Mouse (Mus musculus) testis, postnatal 14 days (tissue): ENCODE measurements around the gene Rnaseh1.
A peak's percentile ranks its signal among the peaks of the same experiment; 100 is the strongest.

Experiments used
- DNase-seq: peaks from one replicate; pipeline ENCODE4 v3.0.0; 2021; ENCODE audit warnings: low spot score

Gene Rnaseh1

DNA sequence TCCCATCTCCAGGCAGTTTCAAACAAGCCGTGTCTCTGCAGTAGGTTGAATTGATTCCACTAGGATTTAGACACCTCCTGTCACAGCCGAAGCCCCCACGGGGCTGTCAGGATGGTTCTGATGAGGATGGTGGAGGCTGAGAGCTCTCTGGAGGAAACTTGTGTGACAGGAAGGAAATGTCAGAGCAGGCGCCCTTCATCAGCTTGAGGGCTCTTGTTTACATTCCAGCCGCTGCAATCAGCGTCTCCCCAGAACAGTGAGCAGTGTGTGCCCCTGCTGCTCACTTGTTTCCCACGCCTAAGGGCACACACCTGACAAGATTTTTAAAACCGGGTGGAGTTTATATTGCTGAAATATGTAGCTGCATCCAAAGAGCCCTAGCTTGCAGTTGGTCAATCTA, 17.9 kb downstream of the Rnaseh1 start:
- DNase-seq, result no peak

DNA sequence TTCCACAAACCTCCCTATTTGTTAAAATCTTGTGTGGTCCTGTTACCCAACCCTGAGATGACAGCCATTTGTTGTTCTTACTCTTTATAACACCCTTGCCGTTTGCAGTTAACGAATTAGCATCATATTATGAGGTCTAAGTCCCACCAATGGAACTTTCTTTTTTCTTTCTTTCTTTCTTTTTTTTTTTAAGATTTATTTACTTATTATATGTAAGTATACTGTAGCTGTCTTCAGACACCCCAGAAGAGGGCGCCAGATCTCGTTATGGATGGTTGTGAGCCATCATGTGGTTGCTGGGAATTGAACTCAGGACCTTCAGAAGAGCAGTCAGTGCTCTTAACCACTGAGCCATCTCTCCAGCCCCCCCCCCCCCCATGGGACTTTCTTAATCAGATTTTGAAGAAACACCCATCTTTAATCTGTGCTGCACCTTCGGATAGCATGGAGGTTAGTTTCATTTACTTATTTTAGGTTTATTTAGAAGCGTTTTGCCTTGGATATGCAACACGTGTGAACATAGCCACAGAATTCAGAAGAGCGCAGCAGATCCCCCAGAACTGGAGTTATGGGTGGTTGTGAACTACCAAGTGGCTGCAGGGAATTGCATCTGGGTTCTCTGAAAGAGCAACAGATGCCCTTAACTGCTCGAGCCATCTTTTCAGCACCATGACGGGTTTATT, 24.8 kb downstream of the Rnaseh1 start:
- no peak for DNase-seq

DNA sequence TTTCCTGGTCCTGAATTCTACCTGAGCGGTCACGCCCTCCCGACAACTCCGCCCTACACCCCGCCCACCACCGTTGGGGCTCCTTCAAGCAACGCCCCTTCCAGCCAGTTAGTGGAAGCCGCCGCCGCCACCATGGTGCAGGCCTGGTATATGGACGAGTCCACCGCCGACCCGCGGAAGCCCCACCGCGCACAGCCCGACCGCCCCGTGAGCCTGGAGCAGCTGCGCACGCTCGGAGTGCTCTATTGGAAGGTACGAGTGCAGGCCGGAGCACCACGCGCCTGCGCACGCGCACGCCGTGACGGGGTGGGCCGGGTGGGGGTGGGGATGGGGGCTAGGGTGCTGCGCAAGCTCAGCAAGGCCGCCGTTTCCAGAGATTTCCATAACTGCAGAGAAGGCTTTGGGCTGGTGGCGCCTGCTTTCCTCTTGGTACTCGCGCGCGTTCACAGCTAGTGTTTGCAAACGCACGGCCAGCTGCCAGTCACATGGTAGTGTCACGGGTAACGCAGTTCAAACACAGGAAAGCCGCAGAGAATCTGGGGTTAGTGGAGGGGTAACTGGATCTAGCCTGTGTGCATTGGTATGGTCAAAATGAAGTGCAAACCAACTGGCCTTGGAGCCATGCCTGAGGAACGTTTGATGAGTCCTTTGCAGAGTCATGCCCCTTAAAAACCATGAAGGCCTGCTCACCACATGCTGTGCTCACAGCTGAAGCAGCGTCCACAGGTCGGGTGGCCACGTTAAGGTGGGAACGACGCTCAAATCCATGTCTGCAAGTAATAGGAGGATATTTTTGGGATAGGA, 25.9 kb downstream of the Rnaseh1 start, which contains the start of gene Adi1:
Gene Adi1, plus strand, starts transcription at position 111 of the 804 bp plus-strand sequence.
- peak; percentile 85 for DNase-seq

DNA sequence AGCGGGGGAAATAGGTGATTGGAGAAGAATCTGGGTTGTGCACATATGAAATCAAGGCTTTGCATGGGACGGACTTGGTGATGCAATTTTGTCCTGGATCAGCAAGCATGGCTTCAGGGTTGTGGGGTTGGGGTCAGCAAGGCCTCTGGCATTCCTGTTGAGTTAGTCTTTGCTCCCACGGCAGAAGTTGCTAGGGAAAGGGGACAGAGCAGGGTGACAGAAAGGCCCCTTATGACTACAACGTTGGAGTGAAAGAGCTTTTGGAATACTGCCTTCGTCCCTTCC, 26.5 kb downstream of the Rnaseh1 start:
- no peak for DNase-seq

DNA sequence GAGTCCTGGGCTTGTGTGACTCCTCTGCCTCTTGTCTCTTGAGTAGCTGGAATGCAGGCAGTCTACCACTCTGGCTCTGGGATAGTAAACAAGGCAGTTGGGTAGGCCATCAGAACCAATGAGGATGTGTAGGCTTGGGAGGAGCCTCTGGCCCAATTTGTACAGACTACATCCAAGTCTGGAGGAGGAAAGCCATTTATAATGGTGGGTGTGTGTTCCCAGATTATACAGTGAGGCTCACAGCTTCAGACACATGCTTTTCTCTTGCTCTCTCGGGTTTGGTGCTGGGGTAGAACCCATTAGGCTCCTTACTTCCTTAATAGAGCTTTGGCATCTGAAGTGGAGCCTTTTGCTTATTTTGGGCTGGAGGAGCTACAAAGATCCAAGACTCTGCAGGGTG, 35.3 kb downstream of the Rnaseh1 start:
- DNase-seq, result no peak

DNA sequence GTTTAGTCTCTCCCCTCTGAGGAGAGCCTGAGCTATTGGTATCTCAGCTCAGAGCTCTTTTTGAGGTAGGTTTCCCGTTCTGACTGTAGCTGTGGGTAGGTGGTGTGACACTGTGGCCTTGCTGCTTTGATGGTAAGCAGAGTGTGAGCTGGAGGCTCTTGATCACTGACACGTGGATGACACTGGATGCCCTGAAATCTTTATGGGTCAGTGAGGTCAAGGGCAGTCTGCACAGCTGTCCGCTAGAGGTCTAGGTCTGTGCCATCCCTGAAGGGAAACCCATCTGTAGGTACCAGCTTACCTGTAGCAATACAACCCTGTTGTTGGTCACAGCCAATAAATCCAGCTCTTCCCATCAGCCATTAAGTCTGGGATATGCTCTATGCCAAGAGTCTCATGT, 36.4 kb downstream of the Rnaseh1 start:
- no peak for DNase-seq

DNA sequence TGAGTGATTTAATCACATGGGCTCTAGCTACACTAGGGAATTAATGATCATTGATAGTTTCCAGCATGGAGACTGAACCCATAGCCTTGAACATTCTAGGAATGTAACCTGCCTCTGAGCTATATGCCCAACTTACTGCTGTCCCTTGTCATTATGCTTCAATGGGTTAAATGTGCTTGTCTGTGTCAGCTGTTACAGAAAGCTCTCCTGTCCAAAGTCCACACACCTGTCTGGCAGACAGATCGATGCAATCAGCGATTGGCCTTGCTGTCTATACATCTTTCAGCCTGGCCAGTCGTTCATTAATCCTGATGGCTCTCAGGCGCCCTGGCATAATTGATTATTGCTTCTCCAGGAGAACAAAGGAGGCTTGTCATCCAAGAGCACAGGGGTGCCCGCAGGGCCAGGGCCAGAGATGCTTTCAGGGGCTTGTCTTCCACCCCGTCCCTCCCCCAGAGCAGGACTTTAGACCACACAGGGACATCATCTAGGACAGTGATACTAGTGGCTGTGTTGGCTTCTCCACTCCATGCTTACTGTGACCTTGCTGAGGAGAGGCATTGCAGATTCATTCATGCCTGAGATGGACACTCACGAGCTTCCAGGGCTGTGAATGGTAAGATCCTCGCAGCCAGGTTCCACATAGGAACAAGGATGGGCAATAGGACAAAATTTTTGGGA, 36.9 kb downstream of the Rnaseh1 start:
- DNase-seq, result no peak

DNA sequence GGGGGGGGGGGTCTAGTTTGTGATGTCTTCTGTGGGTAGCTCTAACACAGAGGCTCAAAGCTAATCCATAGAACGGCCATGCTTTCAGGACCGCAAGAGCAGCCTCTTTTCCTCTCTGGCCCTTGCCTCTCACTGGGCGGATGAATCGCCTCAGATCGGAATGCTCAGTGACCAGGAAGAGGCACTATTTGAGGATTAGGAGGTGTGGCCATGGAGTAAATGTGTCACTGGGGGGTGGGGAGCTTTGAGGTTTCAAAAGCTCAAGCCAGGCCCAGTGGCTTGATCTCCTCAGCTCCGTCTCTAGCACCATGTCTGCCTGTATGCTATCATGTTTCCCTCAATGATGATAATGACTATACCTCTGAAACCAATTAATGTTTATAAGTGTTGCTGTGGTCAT, 39.6 kb downstream of the Rnaseh1 start:
- no peak for DNase-seq

DNA sequence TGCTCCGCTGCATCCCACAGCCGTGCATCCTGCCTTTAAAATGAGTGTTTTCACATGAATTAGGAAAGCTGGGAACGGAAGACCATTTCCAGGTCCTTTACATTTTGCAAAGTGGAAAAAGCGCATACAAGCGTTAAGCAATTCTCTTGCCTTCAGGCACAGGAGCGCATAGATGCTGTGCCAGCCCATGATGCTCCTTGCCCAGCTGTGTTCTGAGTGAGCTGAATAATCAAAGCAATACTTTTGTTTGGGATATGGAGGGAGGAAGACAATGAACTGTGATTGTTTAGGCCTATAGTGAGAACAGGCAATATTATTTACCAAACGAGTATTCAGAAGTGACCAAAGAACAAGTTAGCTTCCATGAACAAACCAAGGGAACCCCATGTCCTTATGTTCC, 41.3 kb downstream of the Rnaseh1 start:
- DNase-seq, result no peak

DNA sequence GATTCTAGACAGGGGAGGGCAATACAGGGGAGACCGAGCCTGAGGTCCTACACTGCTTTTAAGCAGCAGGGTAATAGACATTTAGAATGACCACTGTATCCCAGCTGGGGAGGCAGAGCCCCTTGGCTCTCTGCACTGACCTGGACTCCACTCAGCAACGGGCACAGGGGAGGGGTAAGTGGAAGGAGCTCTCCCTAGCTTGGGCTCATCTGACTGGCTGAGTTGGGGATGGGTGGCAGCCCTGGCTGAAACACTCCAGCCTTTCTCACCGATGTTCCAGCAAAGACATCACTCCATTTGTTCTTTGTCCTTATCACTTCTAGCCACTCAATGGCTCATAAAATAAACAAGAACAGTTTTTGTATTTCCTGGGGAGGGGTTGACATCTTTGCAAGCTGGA, 44.3 kb downstream of the Rnaseh1 start:
- no peak for DNase-seq

DNA sequence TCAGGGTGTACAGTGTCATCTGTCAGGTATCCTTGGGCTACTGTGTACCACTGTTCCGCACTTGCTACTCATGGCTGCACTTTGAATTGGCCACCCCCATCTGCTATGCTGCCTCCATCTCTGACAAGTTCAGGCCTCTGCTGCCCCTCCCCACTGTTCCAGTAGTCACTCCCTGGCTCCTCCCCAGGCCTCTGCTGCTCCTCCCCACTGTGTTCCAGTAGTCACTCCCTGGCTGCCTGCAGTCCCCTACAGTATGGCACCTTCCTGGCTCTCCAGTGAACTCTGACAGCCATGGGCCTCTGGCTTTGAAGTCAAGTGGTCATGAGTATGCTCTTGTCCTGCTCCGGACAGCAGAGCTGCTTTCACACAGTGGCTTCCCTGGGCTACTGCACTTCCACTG, 44.8 kb downstream of the Rnaseh1 start:
- DNase-seq, result no peak

DNA sequence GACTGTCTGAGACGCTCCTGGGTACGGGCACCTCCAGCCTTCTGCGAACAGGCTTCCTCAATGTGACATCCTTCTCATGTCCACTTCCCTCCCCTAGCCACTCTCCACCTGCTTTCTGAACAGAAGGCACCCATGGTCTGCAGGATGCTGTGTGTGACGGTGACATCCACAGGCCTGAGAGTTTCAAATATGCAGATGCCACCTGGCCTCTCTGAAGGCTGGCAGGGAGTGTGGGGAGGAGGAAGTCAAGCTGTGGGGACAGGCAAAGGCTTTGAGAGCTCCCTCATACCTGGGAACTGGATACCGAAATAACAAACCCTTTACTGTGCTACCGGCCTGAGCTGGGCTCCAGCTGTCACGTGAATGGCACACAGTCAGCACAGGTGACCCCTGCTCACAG, 45.4 kb downstream of the Rnaseh1 start:
- no peak for DNase-seq

DNA sequence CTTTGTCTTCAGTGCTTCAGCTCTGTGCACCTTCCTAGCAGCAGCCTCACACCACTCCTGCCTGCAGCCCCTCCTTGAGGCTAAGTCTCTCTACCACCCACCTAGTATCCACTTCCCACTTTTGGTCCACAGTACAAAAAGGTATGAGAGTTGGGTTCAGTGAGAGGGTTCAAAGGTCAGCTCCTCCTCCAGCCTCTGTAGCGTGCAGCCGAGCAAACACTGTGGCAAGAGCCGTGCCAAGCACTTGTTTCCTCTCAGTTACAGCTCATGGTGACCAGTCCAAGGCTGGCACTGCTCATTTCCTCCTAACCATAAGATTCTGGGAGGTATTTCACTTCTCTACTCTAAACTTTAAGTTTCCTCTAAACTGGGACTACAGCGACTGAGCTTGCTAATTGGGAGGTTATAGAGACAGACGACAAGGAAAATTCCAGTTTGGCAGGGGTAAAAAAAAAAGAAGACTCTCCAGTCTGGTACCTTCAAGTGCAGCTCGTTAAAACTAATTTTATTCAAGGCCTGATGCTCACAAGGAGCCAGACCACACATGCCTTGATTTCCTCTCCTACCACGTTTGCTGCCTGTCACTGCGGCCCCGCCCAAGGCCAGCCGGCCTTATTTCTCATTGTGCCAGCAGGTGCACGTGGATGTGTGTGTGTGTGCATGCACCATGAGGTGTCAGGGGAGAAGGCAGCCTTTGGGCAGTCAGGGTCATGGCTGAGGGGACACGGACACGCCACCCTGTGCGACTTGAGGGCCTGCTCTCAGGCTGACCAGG, 48.6 kb downstream of the Rnaseh1 start:
- no peak for DNase-seq

DNA sequence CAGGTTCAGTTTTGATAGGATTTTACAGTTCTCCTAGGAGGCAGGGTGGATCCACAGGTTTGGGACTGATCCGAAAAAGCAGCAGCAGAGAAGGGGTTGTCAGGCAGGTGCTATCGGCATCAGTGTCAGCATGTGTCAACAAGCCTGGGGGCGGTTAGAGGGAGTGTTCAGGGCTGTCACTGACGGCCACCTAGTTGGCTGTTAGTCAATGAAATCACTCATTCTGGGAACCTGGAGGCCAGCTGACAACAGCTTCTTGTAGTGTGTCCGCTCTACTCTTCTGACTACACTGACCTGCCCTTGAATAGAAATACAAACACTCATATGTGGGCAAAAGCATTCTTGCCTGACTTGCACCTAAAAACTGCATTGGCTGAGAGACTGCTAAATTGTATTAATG, 49.7 kb downstream of the Rnaseh1 start:
- DNase-seq, result no peak

DNA sequence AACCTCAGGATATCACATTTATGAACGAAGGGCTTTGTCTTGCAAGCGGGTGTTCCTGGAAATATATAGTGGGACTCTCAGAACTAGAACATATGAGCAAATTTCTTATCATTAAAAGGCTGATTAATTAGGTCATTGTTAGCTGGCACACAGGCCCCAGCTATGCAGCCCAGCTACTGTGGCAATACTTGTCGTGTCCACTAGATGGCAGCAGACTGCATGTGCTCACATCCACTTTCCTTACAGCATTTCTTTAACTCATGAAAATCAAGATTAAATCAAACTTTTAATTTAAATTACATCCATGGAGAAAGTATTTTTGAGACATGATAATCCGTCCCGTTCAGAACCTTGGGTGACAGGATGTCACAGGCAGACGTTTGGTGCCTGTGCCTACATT, 50.3 kb downstream of the Rnaseh1 start:
- peak; percentile 40 for DNase-seq

DNA sequence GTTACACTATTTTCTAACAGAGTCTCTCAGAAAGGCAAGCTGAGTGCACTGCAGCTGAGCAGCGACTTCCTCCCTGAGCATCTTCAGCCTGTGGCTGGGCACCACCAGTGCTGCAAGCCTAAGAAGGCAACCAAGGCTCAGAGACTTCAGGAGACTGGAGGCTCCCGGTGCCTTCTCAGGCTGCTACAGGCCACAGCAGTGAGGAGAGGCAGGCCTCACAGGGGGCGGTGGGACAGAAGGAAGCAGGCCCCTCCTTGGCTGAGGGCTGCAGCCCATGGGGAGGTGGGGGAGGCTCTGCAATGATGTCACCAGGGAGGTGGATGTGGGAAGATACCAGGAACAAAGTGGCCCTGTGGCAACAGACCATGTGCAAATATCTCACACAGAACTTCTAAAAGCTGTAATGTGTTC, 50.7 kb downstream of the Rnaseh1 start:
- no peak for DNase-seq

DNA sequence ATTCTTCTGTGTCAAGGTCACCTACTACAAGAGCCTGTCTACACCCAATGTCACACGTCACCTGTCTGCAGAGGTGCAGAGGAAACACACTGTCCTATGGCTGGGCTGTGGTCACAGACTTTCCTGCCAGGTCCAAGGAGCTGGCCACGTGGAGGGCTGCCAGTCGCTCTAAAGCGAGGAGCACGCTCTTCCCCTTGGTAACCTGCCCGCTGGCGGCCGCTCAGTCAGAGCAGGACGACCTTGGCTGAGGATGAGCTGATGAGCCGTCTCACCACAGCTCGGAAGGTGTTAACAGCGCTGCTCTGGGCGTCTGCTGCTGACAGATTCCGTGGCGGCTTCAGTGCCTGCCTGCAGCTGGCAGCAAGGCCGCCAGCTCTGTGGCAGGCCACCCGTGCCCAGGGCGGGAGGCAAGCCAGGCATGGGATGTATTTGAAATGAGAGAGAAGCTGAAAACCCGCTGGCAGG, 51.2 kb downstream of the Rnaseh1 start:
- peak; percentile 61 for DNase-seq

DNA sequence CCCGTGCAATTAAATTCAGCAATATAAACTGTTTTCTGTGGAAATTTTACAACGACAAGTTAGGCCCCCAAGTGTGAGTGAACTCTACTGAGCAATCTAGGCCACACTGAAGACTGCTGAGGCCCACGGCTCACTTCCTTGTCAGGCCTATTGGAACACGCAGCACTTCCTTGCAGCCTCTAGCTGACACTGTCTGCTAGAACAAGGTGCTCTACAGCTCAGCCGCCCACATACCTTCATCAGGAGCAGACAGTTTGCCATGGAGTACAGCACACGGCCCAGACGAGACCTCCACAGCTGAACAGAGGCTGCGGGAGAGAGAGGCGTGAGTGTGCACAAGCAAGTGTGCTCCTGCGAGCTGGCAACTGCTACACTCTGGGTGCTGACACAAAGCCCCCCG, 51.9 kb downstream of the Rnaseh1 start:
- no peak for DNase-seq

DNA sequence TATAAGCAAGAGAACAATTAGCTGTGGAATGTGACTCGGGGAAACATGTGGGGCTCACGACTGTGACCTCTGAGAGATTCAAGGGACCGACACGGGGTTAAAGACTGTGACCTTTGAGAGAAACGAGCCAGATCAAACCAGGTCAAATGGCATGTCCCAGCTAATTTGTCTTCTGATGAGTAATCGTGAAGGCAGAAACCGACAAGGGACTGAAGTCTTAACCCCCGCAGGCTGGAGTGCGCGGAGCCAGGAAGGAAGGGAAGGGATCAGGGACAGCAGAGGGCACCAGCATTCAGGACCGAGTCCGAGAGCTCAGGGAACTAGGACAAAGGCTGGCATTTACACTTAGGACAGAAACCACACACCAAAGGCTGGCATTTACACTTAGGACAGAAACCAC, 55.0 kb downstream of the Rnaseh1 start:
- DNase-seq, result no peak

DNA sequence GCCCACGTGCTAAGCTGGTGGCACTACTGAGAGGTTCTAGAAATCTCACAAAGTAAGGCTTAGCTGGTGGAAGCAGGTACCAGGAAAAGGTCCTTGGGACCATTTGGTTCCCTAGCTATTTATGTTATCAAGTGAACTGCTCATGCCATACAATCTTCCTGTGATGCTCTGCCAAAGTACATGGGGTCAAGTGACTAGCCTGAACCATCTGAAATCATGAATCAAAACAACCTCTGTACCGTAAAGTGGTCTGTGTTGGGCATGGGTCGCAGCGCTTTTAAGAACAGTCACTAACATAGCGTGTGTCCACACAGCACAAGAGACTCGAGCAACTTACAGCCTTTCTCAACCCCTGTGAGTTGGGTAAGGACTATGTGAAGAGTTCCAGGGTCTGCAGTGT, 55.8 kb downstream of the Rnaseh1 start:
- no peak for DNase-seq

DNA sequence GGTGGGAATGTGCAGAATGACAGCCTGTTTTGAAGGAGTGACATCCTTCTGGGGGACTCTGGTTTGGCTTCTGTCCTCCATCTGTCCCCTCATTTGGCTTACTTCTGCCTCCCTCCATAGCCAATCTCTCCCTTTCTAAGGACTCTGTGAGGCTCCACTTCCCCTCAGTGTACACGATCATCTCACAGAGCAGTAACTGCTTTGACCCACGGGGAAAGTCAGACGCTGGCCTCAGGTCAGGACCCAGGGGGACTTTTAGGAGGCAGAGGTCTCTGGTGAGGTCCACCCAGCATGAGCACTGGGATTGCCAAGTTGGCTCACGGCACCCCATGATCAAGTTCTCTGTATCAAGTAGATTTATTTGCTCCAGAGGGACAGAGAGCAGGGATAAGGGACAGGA, 58.8 kb downstream of the Rnaseh1 start:
- no peak for DNase-seq
